Mouse (Mus musculus) small intestine, adult 2 months (tissue): ENCODE results near the gene Pcyox1.

Experiments
- CTCF ChIP-seq: fragments of 200-500 bp; IDR thresholded peaks from 2 replicates; pipeline ENCODE4 v1.5.1; 2012; ENCODE audit warnings: low read depth, mild to moderate bottlenecking, control low read depth, inconsistent platforms, low read length, moderate library complexity, mixed read lengths; ENCODE audit not compliant: insufficient replicate concordance, insufficient read length; ENCODE audit errors: extremely low read depth
- POLR2A ChIP-seq: fragments of 200-500 bp; IDR thresholded peaks from 2 replicates; pipeline ENCODE4 v1.6.1; 2012; ENCODE audit warnings: low read depth, mild to moderate bottlenecking, control low read depth, inconsistent platforms, low read length, moderate library complexity

DNA sequence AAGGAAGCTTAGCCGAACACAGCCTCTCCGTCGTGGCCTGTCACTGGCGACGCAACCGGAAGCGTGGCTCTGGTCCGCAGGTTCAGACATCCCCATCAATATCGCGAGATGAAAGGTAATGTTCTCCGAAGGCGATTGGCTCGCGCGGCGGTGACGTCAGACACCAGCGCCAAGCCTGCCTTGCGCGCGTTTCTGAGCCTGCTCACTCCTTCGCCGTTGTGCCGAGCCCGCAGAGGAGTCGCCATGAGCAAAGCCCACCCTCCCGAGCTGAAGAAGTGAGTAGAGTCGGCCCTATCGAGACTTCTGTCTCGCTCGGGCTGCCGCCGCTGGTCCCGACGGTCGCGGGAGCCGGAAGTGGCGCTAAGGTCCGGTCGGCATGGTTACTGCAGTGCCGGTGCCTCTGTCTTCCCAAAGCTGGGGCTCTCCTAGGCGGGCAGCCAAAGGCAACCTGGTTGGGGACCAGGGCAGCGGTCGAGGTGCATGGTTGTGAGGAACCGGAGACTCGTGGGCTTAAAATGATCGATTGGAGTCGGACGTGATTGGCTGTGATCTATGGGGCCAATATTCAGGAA is 25.5 kb downstream of the Pcyox1 start:
- TF ChIP-seq CTCF (no peak), POLR2A (peak; percentile 89)
